Mouse (Mus musculus) kidney, adult 8-10 months (tissue): Measurements from ENCODE around the gene Plcb2.

ENCODE experiments used
- DNase-seq, 2 experiments: peaks; one replicate each; pipeline ENCODE4 v3.0.0; 2022

Gene Plcb2

DNA sequence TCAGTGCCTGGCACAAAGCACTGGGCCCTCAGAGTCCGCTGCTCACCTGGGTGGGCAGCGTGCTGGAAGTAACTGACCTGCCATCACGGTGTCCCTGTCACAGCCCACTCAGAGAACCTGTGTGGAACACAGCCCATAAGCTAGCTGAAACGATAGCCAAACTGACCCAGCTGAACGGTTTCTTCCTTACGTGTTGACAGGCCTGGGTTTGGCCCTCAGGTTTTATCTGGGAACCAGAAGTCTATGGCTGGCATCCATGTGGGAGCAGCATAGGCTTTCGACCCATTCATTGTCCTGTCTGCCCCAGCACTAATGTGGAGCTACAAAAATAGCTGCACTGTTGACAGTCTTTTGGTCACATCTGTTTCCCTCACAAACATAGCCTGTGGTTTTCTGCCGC, 22.2 kb upstream of the Plcb2 start:
- no peak for DNase-seq

DNA sequence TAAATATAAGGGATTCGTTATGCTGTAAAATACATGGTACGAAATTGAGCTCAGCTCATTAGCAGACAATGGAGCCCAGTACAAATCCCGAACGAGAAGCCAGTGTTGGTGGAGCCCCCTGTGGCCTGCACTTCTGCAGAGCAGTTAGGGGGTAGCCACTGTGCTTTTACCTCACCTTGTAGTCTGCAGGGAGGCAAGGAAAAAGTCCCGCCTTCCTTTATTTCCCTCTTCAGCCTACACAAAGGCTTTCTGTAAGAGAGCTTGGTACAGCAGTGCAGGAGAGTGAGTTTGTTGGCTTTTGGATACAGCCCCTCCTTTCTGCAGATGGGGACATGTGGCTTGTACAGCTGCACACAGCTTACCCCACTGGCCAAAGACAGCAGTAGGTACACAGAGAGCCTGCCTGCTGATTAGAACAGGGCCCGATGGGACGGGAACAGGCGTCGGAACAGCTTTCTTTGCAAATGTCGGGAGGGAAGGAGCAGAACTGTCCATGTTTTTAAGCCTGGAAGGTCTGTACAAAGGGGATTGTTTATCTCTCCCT, 21.2 kb upstream of the Plcb2 start:
- DNase-seq: no peak

DNA sequence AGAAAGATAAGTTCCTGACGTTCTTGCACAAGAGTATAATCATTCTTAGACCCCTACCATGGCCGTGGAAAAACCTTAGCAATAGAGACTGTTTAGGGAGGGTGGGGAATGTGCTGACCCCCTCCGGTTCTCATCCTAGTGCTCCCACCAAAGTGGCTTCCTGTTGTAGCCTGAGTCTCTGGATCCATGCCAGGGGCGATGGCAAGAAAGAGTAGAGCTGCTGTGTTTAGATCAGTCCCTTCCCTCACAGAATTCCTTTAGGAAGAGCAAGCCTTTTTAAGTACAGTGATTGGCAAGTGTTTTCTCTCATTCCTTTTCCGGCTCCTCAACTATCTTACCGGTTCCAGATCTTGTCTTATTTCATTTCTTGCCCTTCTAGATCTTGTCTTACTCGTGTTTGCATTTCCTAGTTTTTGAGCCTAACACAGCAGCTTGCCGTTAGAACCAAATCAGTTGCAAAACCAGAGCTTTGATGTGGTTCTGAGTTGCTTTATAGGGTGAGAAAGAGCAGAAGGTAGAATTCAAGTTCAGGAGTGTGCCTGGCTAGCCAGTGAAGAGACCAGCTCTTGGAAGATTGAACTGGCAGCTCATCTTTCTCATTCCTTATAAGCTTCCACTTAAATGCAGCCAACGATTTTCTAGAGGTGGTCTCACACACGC, 19.2 kb upstream of the Plcb2 start:
- peak in 1 of 2 experiments; percentile 19 for DNase-seq

DNA sequence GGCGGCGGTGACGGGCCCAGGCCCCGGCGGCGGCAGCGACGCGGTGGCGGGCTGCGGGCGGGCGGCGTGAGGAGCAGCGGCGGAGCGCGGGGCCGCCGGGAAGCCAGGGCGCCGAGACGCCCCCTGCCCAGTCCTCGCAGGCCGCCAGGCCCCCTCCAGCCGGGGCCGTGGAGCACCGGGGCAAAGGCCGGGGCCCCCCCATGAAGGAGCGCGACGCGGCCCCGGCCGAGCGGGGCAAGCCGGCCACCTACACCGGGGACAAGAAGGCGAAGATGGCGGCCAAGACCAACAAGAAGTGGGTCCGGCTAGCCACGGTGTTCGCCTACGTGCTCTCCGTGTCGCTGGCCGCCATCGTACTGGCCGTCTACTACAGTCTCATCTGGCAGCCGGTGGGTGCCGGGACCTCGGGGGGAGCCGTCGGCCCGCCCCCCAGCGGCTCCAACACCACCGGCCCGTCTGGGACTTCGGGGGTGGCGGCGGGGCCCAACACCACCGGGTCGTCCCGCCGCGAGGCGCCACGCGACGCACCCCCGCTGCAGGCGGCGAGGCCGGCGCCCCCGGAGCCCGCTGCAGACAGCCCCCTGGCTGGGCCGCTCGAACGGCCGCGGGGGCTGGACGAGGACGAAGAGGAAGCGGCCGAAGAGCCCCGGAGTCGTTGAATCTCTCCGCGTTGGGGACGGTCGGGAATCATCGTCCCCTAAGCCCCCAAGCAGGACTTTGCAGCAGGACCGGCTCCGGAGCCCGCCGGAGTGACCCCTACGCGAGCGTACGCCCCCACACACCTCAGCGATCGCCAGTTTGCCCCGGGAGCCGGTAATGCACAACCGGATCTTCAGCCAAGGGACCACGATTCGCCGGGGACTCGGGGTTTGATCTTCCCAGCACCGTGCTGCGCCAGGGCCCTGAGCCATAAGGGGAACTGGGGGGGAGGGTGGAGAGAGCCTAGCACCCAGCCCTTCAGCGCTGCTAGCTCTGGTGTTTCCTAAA, 18.0 kb upstream of the Plcb2 start:
- DNase-seq: peak in 1 of 2 experiments; percentile 15

DNA sequence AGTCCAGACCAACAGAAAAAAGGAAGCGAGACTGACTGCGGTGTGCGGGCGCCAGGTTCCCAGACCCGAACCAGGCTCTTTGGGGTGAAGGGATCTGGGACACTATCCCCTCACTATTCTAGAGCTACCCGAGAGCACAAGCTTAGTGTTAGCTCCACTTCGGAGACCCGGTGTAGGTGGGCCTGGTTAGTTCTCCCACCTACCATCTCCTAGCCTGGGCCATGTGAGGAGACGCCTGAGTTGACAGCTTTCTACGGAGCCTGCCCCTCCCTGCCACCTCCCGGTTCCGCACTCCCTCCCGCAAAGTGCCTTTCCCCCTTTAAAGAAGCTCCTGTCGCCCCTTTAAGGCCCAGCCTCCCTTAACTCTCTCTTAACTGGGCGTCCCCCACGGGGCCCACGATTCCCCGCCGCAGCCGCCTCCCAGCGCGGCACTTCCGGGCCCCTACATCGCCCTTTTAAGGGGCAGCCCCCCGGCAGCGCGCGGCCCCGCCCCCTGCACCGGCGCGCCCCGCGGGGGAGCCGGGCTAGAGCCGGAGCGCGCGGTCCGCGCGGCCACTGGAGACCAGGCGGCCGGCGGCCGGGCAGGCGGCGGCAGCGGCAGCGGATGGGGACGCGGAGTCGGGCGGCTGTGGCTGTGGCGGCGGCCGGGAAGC, 17.1 kb upstream of the Plcb2 start, which contains the start of gene Inafm2:
Gene Inafm2 (plus strand): TSS at position 527 of the 653 bp plus-strand sequence.
- peak; percentile 90 to 92 for DNase-seq

DNA sequence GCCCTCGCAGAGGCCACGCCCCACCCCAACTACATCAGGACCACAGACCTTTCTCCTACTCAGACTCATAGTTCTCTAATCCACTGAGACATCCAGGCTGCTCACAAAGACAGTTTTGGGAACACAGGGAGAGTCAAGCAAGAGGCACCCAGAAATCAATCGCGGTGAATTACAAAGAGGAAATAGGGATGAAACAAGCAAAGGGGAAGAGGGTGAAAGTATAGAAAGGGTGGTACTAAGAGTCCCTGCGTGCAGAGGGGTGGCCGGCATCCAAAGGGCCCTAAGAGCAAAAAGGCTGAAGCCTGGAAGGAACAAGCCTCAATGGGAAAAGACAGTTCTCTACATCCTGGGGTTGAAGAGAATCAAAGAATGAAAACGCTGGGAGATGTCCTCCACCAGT, 16.4 kb upstream of the Plcb2 start:
- no peak for DNase-seq

DNA sequence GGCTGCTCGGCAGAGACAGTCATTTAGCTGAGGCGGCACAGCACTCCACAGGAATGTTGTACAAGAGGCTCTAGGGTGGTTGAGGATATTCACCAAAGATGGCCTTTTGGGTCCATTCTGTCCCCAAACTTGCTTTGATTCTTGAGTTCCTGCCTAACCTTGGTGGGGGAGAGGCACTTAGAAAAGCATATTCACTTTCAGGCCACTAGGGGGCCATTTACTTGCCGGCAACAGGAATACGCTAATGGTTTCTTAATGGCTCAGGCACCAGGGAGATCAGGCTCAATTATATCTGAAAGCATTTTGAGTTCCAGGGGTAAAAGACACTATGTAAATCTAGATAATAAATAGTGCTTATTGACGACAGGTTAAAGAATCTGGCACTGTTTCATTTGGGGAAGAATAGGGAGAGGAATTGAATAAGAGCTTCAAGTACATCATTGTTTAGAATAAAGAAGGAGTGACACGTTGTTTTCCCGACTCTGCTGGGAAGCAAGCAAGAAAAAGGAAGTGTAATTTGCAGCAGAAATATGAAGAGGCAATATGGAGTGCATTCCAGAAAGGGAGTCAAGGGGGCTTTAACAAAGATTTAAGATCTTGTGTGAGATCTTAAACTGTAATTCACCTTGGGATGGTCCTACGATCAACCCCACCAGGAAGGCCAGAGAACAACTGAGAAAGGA, 15.2 kb upstream of the Plcb2 start:
- DNase-seq: peak; percentile 37 to 46

DNA sequence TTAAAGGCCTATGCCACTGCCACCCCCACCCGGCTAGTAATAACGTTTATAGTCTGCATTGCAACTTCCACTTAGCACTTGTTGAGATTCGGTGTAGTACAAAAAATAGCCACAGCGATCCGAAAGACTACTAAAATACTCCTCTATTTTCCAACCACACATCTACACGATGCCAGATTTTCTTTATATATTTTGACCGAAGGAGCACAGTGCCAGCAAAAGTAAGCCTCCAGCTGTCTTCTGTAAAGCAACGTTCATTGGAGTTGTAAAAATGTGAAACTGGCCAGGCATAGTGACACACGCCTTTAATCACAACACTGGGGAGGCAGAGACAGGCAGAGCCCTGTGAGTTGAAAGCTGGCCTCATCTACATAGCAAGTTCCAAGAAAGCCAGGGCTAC, 12.9 kb upstream of the Plcb2 start:
- no peak for DNase-seq

DNA sequence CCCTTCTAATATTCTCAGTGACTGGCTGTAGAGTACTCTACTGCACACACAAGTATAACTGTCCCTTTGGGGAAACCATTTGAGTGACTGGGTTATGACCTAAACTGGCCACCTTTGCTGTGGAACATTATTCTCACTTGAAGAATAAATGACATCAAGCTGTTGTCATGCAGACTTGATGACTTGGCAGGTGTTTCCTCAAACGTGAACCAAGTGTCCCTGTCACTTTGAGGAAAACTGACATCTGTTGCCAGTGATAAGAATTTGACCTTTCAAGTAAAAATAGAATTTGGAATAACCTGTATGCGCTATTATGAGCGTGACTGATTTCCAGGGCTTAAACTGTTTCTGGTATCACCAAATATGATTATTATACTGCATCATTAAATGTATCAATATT, 12.1 kb upstream of the Plcb2 start:
- no peak for DNase-seq

DNA sequence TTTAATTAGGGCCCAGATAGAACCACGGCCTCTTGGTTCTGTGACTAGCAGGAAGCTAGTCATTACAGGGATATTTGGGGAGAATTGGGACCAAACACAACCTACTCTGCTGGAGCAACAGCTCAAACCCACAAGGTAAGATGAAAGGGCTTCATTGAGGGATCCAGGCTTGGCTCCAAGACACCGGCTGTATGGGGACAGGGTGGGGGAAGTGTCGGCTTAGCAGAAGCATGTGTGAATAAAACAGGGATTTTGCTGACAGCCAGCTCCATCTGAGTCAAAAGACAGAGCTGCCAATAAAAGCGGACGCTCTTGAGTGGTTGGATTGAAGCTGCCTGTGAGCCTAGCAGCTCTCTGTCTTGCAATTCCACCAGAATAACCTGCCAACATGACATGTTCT, 5.1 kb upstream of the Plcb2 start:
- no peak for DNase-seq

DNA sequence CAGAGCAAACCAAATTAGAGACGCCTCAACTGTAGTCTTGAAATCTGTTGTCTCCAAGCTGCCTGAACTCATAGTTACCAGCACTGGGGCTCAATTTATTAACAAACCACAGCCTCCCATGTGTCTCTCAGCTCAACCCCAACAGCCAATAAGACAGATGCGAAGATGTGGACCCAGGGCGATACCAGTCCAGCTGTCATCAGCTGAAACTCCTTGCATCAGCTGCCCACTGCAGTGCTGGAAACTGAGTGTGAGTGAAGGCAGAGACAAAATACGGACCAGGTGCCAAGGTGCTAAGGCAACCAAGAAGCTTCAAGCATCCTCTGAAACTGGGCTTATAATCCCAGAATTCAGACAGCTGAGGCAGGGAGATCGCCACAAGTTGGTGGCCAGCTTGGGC, 3.7 kb upstream of the Plcb2 start:
- no peak for DNase-seq

DNA sequence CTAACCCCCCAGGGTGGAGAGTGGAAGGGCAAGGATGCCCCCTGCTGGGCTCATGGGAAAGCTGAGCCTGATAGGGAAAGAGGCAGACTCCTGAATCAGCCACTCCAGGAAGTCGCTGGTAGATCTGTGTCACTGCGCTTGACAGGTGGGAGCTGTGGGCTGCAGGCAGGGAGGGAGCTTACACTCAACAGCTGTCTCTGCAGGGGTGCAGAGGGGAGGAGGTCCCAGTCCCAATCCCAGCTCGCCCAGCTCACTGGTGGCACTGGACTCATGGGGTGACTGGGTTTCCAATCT, 2.3 kb upstream of the Plcb2 start:
- peak; percentile 58 to 75 for DNase-seq

DNA sequence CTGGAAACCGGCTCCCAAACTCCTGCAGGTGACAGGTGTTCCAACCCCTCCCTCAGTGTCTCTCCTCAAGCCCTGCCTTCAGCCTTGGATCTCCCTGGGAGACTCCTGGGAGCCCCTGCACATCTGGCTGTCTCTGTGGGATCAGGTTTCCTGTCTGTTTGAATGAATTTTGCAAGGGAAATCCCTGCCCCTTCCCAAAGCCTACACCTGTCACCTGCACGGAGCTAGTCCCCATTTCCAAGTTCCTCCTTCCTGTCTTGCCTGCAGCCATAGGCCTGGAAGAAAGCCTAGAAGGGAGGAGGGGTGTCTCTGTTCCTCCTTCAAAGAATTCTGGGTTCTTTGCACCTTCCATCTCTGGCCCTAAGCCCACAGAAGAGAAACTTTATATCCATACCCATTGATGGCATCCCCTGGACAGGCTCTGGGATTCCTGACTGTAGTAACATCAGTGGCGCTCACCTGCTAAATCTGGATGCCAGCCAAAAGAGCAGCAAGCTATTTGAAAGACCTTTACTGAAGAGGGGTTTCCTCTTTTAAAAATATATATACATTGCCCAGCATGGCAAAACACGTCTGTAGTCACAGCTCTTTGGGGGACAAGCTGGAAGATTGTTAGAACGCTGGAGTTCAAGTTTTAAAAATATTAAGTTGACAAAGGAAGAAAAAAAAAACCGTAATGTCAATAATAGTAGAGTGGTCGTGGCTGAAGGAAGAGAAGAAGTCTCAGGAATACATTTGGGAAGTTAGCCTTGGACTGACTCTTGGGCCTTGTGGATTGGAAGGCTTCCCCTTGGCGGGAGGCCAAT, 1.8 kb upstream of the Plcb2 start:
- no peak for DNase-seq

DNA sequence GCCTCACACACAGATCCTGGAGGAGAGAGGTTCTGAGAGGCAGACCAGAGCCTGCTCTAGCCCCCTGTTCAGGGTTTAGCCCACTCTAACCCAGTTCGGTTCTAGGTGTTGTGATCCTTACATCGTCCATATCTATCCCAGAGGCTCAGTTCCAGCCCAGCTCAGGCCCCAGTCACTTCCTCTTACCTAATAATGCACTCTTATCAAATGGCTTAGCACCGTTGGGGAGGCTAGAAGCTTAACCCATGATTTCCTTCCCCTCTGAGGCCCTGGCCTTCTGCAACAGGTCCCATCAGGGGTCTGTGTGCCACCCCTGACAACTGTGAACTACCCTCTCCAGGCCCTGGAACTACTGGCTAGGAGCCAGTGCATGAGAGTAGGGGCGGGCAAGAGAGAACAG, 956 bp upstream of the Plcb2 start:
- no peak for DNase-seq

DNA sequence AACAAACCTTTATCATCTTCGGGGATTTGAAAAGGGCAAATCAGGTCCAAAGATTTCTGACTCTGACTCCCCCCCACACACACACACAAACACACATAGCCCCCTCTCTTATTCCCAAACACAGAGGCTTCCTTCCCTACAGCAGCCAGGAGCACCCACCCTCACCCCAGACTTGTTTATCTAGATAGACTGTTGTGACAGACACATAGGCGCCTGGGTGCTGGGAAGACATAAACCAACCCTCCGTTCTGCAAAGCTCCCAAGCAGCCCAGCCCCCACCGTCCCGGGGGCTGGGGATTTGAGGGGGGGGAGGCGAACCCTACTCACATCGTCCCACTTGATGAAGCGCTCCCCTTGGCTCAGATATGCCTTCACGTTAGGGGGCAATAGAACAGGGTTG, 327 bp downstream of the Plcb2 start:
- DNase-seq: no peak

DNA sequence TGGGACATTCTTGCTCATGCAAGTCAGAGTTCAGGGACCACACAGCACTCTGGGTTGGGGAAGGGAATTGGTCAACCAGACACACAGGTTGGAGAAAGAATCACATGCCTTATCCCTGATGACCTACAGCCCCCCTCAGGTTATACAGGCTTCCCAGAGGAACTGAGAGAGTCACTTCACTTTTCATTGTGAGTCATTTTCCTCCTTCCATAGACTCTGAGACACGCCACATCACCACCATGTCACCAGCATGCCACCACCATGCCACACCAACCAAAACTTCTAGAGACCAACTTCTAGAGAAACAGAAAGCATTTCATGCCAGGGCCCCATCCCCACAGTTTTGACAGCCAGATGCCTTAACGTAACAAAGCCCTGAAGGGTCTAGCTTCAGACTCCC, 1.4 kb downstream of the Plcb2 start:
- no peak for DNase-seq

DNA sequence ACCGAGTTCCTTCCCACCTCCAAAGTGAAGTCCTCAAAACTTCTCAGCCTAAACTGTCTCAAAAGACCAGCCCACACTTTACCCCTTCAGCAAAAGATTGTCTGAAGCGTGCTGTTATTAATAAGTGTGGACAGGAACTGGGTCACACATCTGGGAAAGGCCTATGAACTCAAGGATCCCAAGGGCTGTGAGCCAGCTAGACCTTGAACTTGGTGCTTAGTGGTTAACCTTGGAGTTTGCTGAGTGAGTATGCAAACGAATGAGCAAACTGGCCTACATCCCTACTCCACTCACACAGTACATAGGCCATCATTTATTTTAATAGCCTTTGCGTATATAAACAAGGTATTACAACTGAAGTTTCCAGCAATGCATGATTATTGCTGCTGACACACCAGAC, 2.7 kb downstream of the Plcb2 start:
- peak; percentile 37 to 61 for DNase-seq

DNA sequence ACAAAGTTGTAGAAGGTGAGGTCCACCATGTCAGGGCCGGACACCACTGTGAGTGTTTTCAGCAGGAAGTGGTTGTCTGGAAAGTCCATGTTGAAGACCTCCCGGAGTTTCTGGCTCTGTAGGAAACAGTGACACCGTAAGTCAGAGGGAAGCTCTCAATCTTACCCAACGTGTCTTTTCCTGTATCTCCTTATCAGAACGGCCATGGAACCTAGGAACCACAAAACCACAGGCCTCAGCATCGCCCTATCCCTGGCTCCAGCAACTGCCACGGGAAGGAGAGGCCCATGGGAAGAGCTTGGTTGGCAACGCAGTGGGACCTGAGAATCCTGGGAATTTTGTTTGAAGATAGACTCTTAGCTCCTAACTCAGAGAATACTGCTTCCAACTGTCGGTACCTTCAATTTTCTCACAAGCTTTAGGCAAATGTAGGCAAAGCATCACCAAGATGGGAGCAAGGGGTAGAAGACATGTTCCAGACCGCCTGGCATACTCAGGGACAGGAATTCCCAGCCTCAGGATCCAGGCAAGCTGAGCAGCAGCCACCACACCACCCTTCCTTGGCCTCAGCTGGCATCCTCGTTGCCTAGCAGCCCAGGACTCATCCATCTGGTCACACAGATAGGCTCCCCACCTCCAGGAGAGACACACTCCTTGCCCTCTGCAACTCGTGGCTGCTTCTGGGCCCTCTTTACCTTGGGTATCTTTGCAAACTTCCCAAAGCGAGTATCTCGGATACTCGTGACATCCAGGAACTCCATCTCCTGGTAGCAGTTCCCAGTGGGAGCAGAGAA, 4.3 kb downstream of the Plcb2 start:
- no peak for DNase-seq

DNA sequence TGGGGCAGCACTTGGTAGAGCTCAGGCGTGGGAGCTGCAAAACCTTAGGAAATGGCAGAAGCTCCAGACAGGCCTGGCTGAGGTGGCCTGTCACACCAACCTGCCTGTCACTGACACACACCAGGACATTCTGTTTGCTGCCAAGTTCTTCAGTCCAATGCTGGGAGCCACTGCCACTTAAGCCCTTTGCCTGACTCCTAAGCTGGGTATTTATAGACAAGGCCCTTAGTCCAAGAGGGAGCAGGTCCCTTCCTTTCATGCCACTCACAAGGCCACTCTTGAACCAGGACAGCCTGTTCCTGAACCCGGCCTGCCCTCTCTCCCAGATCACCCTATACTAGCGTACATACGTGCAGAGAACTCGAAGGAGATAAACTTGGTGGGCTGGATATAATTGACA, 11.6 kb downstream of the Plcb2 start:
- no peak for DNase-seq

DNA sequence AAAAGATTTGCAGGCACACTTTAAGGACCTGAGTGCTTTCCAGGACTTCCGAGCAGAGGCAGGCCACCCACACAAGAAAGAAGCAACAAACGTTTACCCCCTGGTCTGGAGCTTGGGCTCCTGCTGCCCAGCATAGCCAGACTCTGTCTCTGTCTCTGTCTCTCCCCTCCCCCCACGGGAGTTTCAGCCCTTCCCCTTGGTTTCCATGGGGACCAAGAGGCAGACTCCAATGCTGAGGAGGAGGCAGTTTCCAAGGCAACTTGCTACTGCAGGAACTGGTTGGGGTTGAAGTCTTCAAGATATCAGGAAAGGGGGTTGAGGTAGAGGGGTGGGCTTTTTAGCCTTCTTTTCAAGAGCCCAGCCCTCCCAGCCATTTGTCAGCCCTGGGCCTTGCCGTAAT, 14.0 kb downstream of the Plcb2 start:
- no peak for DNase-seq

DNA sequence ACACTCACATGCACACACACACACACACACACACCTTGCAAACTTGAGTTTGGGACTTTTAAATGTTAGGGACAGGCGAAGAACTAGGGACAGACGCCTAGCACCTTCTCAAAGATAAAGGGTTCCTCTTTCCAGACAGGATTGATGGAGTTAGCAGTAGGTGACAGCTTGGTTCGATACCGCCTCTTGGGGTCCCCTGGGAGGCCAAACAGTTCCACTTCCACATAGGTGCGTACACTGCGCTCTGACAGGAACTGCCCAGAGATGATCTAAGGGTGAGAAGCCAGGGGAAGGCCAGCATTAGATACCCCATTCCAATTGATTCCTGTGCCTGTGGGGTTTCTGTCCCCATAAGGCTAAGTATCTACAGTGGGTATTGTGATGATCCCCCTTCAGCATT, 14.6 kb downstream of the Plcb2 start:
- DNase-seq: no peak
